Mouse (Mus musculus) liver, embryonic 16.5 days (tissue): ENCODE results near the gene Ccl28. TPM values are rescaled to one million over a fixed set of nuclear protein-coding genes. Genes with fewer than 3 reads are reported as not detected.
"Not testable (repeated sequence)": the region's sequence is repeated elsewhere in the genome, so short reads cannot be mapped to it uniquely, and the experiment has no call there.

Experiments
- ATAC-seq: fragments of 200-750 bp; cut with Nextera tagmentation; 2 replicates; pipeline ENCODE4 v1.8.0; 2017; ENCODE audit warnings: low read depth, mild to moderate bottlenecking, moderate number of reproducible peaks, moderate library complexity
- H3K27ac ChIP-seq: fragments of 300-500 bp; sonication (generic); 2 replicates; pipeline ENCODE4 v1.5.1; 2014; ENCODE audit warnings: mild to moderate bottlenecking, low read length
- H3K27me3 ChIP-seq: fragments of 300-500 bp; sonication (generic); 2 replicates; pipeline ENCODE4 v1.6.1; 2014; ENCODE audit warnings: low read depth, low read length, mixed read lengths; ENCODE audit not compliant: control insufficient read depth, insufficient read depth
- H3K36me3 ChIP-seq: fragments of 300-500 bp; sonication (generic); 2 replicates; pipeline ENCODE4 v1.6.1; 2014; ENCODE audit warnings: mild to moderate bottlenecking; ENCODE audit not compliant: control insufficient read depth, insufficient read depth
- H3K4me1 ChIP-seq: fragments of 300-500 bp; sonication (generic); 2 replicates; pipeline ENCODE4 v1.6.1; 2014; ENCODE audit warnings: low read depth, low read length, mixed read lengths; ENCODE audit not compliant: control insufficient read depth
- H3K4me2 ChIP-seq: fragments of 300-500 bp; sonication (generic); 2 replicates; pipeline ENCODE4 v1.6.1; 2014; ENCODE audit warnings: low read depth, low read length, mixed read lengths
- H3K4me3 ChIP-seq: fragments of 300-500 bp; sonication (generic); 2 replicates; pipeline ENCODE4 v1.5.1; 2014; ENCODE audit warnings: low read depth, mild to moderate bottlenecking, low read length
- H3K9ac ChIP-seq: fragments of 300-500 bp; sonication (generic); 2 replicates; pipeline ENCODE4 v1.6.1; 2014; ENCODE audit warnings: low read depth, low read length
- H3K9me3 ChIP-seq: fragments of 300-500 bp; sonication (generic); replicated peaks from 2 replicates; pipeline ENCODE4 v1.6.1; 2016; ENCODE audit warnings: low read length; ENCODE audit not compliant: control insufficient read depth
- WGBS: fragments of 180-500 bp; shearing (Covaris S2); extraction: QIAGEN DNeasy Blood & Tissue Kit; methylation state at CpG from one replicate; pipeline ENCODE4 v1.1.7; 2014; ENCODE audit not compliant: insufficient replicate concordance; 5-methylcytosine and 5-hydroxymethylcytosine counted together
- polyA plus RNA-seq: library from polyadenylated mRNA; unstranded; fragments of >200 nt; fragmentation: Nextera tagmentation; extraction: Ambion mirVana; gene quantifications from 2 replicates; pipeline ENCODE4 v1.2.1, GENCODE M21; 2015

Gene Ccl28
- polyA plus RNA-seq, 1 experiment from 2014 or later, result not detected

- not testable (repeated sequence) for H3K4me1 ChIP-seq, ATAC-seq, H3K27ac ChIP-seq, H3K27me3 ChIP-seq, H3K4me3 ChIP-seq, H3K9me3 ChIP-seq, H3K9ac ChIP-seq, H3K36me3 ChIP-seq, H3K4me2 ChIP-seq
- WGBS, result 71% methylated on average over 4 of the region's 9 CpGs
Observed at GRCm38 (mm10) chr13:119661420-119661819, 37.8 kb downstream of the Ccl28 start.

- no peak overlapping the region for H3K4me2 ChIP-seq
- WGBS, result 66% methylated on average over 8 of the region's 8 CpGs
- no peaks in the 10 kb centered on the region for H3K36me3 ChIP-seq
- H3K9me3 ChIP-seq, result no peaks in the 10 kb centered on the region
- no peak overlapping the region for H3K9ac ChIP-seq
- H3K27ac ChIP-seq, result no peak overlapping the region
- no peaks in the 10 kb centered on the region for H3K4me1 ChIP-seq
- H3K27me3 ChIP-seq, result no peaks in the 10 kb centered on the region
- no peak overlapping the region for H3K4me3 ChIP-seq
- no peak for ATAC-seq
Observed at GRCm38 (mm10) chr13:119678794-119679193, 55.2 kb downstream of the Ccl28 start.

GRCm38 (mm10) chr13:119679721-119680120 lies 56.1 kb downstream of the Ccl28 start:
- H3K27me3 ChIP-seq, result no peaks in the 10 kb centered on the region
- no peaks in the 10 kb centered on the region for H3K36me3 ChIP-seq
- H3K9ac ChIP-seq, result no peak overlapping the region
- WGBS, result 63% methylated on average over 2 of the region's 2 CpGs
- H3K4me1 ChIP-seq, result no peaks in the 10 kb centered on the region
- no peak overlapping the region for H3K27ac ChIP-seq
- no peak for ATAC-seq
- H3K4me3 ChIP-seq, result no peak overlapping the region
- no peaks in the 10 kb centered on the region for H3K9me3 ChIP-seq
- no peak overlapping the region for H3K4me2 ChIP-seq

GRCm38 (mm10) chr13:119681161-119681560 lies 57.5 kb downstream of the Ccl28 start:
- no peaks in the 10 kb centered on the region for H3K4me1 ChIP-seq
- 48% methylated on average over 3 of the region's 3 CpGs for WGBS
- no peak overlapping the region for H3K27ac ChIP-seq
- no peak overlapping the region for H3K9ac ChIP-seq
- no peak overlapping the region for H3K4me3 ChIP-seq
- no peak overlapping the region for H3K4me2 ChIP-seq
- no peak for ATAC-seq
- H3K27me3 ChIP-seq, result no peaks in the 10 kb centered on the region
- H3K36me3 ChIP-seq, result no peaks in the 10 kb centered on the region
- no peaks in the 10 kb centered on the region for H3K9me3 ChIP-seq

- WGBS, result 70% methylated on average over 11 of the region's 11 CpGs
- Histone ChIP-seq H3K27ac (no peak overlapping the region), H3K27me3 (no peaks in the 10 kb centered on the region), H3K4me2 (no peak overlapping the region), H3K4me1 (no peaks in the 10 kb centered on the region), H3K36me3 (no peaks in the 10 kb centered on the region), H3K4me3 (no peak overlapping the region), H3K9ac (no peak overlapping the region), H3K9me3 (no peaks in the 10 kb centered on the region)
- ATAC-seq, result no peak
Observed at GRCm38 (mm10) chr13:119684416-119685177, 61.0 kb downstream of the Ccl28 start.

GRCm38 (mm10) chr13:119689709-119690038 lies 66.1 kb downstream of the Ccl28 start:
- WGBS, result 10% methylated on average over 5 of the region's 5 CpGs

GRCm38 (mm10) chr13:119690039-119690728 lies 66.6 kb downstream of the Ccl28 start, which contains the start of gene Hmgcs1:
Gene Hmgcs1 (plus strand): TSS chr13:119690379.
- H3K27ac ChIP-seq, result peak within 1 kb of the TSS; percentile 90
- WGBS, result under 1% methylated on average over 59 of the region's 59 CpGs
- peak; percentile 96 for ATAC-seq

More at GRCm38 (mm10) chr13:119689709-119690038, 66.1 kb downstream of the Ccl28 start:
- 0 out of 2 replicates have a peak overlapping the region, but pooled peaks have one; percentile 28 for H3K9ac ChIP-seq
- H3K4me1 ChIP-seq, result peaks cover 5% of the 10 kb centered on the region
- no peaks in the 10 kb centered on the region for H3K27me3 ChIP-seq
- no peak for ATAC-seq
- H3K4me2 ChIP-seq, result peak overlapping the region; percentile 83
- no peaks in the 10 kb centered on the region for H3K9me3 ChIP-seq
- H3K27ac ChIP-seq, result no peak overlapping the region; the same call in 1 of the 2 replicates
- no peaks in the 10 kb centered on the region for H3K36me3 ChIP-seq
- H3K4me3 ChIP-seq, result peak overlapping the region; percentile 97

GRCm38 (mm10) chr13:119690876-119691620 lies 67.4 kb downstream of the Ccl28 start:
- Histone ChIP-seq H3K9me3 (no peaks in the 10 kb centered on the region), H3K27me3 (no peaks in the 10 kb centered on the region), H3K27ac (peak overlapping the region; percentile 90), H3K9ac (peak overlapping the region; percentile 92), H3K4me1 (peaks cover 5% of the 10 kb centered on the region), H3K4me3 (peak overlapping the region; percentile 97), H3K4me2 (peak overlapping the region; percentile 83), H3K36me3 (no peaks in the 10 kb centered on the region)
- 8% methylated on average over 7 of the region's 7 CpGs for WGBS
- ATAC-seq, result no peak

More at GRCm38 (mm10) chr13:119690039-119690728, 66.6 kb downstream of the Ccl28 start, which contains the start of gene Hmgcs1:
- Histone ChIP-seq H3K27me3 (no peaks in the 10 kb centered on the region), H3K9me3 (no peaks in the 10 kb centered on the region), H3K4me2 (peak within 1 kb of the TSS; percentile 83), H3K4me3 (peak within 1 kb of the TSS; percentile 97), H3K9ac (peak within 1 kb of the TSS; percentile 92), H3K36me3 (no peaks in the 10 kb centered on the region), H3K4me1 (peaks cover 5% of the 10 kb centered on the region)
